Mouse (Mus musculus): ENCODE data around the gene Usp13.

DNA sequence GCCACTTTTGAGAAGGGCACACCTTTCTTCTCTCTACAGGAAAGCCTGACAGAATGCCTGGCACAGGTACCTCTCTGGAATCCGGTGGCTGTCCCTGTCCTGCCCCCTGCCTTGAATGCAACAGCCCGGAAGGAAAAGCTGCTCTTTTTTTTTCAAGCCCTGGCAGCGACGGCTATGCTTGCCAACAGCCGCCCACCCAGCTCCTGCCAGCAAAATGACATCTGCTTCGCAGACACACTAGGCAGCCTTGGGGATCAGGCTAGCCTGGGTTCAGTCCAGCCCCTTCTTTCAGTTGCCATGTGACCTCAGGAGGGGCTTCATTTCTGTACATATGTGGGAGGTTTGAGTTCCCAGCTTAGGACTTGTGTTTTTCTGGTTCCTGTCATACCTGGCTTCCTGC lies 9.4 kb downstream of the Usp13 start:
- TF ChIP-seq CTCF (conservative IDR thresholded peaks at IDR 0.05; ENCODE audit: insufficient read depth, insufficient read length, low read depth, low read length) (no peak), POLR2A (IDR thresholded peaks at IDR 0.05; ENCODE audit: low read depth, low read length) (no peak)

Data from kidney, adult 2 months (tissue).